Mouse (Mus musculus): ENCODE measurements around the gene Olfr675. TPM values are rescaled to one million over a fixed set of nuclear protein-coding genes. Genes with fewer than 3 reads are reported as not detected.
"Not testable (repeated sequence)": the region's sequence is repeated elsewhere in the genome, so short reads cannot be mapped to it uniquely, and the experiment has no call there.

Gene Olfr675
- not detected in 2 replicates for polyA plus RNA-seq (2012; ENCODE audit: insufficient read depth, insufficient read length, missing spikeins)

DNA sequence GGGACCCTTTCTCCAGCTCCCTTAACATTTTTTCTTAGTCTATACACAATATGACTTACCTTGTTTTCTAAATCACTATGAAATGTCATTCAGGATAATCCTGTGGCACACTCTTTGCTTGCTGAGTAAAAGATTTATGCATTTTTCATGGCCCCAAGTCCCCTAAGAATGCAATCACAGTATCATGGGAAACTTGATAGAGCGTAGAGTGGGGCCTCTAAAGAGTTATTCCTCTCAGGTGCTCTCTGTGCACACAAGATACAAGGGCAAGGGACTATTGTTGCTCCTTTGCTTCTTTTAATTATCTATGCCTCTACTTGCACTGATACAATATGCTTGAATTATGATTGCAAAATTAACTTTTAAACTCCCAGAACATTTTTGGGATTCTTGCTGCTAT, at the start of gene Olfr675:
Gene Olfr675 (minus strand): TSS at position 101 of the 400 bp plus-strand sequence.
- Histone ChIP-seq H3K4me3 (ENCODE audit: insufficient read depth, low read depth, low read length) (no peak within 1 kb of the TSS), H3K27ac (replicated peaks; ENCODE audit: low read depth, low read length) (no peak within 1 kb of the TSS), H3K4me1 (ENCODE audit: control insufficient read depth, insufficient read depth, insufficient read length, low read length) (no peaks in the 10 kb centered on the region)

DNA sequence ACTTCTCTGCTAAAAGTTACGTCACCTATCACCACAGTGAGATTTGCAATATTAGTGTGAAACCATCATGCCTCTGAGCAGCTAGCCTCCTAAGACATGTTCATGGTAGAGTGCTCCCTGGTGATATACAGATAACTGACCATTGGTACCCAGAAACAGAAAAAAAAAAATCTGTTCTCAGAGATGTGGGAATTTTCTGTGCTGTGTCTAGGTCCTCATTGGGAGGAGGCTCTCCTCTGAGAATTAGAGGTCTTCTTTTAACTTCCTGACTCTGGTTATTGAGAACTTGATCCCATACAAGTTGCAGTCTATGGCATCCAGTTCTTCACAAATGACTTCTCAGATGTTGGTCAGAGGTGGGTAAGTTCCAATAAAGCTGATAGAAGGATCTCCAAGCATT, 35.9 kb upstream of the Olfr675 start, which contains the start of gene Olfr678:
Gene Olfr678 (plus strand): TSS at position 301 of the 400 bp plus-strand sequence.
- no peak within 1 kb of the TSS for H3K4me3 ChIP-seq (ENCODE audit: insufficient read depth, low read depth, low read length)
- H3K27ac ChIP-seq (replicated peaks; ENCODE audit: low read depth, low read length): no peak within 1 kb of the TSS
- no peaks in the 10 kb centered on the region for H3K4me1 ChIP-seq (ENCODE audit: control insufficient read depth, insufficient read depth, insufficient read length, low read length)

DNA sequence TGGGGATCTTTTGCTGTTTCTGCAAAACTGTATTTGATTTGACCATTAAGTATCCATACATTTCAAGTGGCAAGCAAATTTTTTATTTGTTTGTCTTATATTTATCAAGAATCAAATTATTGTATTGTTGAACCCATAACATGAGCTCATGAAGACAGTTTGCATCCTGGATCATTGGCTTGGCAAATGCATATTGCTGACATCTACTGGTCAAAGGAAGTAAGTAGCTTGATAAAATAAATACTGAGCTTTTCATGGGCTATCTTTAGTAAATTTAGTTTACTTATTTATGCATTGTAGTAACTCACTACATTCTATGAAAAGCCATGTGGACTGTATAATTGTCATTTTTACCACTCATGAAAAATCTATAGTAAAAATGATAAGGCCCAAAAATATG, 30.7 kb upstream of the Olfr675 start:
- H3K4me3 ChIP-seq (ENCODE audit: insufficient read depth, low read depth, low read length): no peak overlapping the region
- H3K4me1 ChIP-seq (ENCODE audit: control insufficient read depth, insufficient read depth, insufficient read length, low read length): no peaks in the 10 kb centered on the region
- no peak overlapping the region for H3K27ac ChIP-seq (replicated peaks; ENCODE audit: low read depth, low read length)

DNA sequence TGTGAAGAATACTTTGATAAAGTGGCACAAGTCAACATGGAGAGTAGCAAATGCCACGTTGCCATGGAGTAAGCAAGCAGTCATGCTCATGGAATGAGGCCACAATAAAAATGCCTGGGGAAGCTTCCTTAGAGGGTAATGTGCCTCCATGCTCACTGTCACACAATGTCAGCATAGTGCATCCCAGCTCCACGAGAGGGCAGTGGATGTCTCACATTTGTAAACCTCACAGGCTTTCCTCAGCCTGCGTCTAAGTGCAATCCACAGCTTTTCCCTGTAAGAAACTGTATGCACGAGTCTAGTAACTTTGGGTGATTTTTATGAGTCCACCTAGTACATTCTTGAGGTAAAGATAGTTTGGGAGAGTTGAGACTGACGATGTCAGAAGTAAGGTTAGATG, 5.6 kb upstream of the Olfr675 start:
- H3K4me1 ChIP-seq (ENCODE audit: control insufficient read depth, insufficient read depth, insufficient read length, low read length); H3K4me3 ChIP-seq (ENCODE audit: insufficient read depth, low read depth, low read length); H3K27ac ChIP-seq (replicated peaks; ENCODE audit: low read depth, low read length): not testable (repeated sequence)

DNA sequence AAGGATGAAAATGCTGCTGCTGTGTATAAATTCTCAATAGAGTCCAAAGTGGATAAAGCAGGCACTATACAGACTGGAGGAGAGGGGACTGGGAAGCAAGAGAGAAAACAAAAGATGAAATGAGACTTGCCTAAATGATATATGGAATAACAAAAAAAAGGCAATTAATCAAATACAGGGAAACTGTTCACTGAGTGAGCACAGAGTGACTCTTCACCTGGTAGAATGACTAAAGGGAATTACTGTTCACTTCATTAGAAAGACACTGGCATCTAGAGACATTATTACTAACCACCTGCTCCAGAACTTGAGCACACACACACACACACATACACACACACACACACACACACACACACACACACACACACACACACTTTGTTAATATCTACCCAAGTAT, 4.1 kb upstream of the Olfr675 start, which contains the start of gene Olfr676:
Gene Olfr676 (plus strand): TSS at position 301 of the 400 bp plus-strand sequence.
- Histone ChIP-seq H3K4me3 (ENCODE audit: insufficient read depth, low read depth, low read length) (no peak within 1 kb of the TSS), H3K4me1 (ENCODE audit: control insufficient read depth, insufficient read depth, insufficient read length, low read length) (no peaks in the 10 kb centered on the region), H3K27ac (replicated peaks; ENCODE audit: low read depth, low read length) (no peak within 1 kb of the TSS)

DNA sequence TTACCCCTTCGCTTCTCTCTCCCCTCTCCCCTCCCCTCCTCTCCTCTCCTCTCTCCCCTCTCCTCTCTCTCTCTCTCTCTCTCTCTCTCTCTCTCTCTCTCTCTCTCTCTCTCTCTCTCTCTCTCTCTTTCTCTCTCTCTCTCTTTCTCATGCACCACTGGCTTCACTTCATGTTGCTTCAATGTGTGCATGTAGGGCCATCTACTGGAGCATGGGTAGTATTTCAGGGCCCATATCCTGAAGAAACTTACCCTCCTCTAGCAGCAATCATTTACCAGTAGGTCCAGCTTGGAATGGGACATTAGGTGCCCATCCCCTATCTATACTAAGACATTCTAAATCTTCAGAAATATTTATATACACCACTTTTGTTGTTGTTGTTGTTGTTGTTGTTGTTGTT, 5.7 kb downstream of the Olfr675 start:
- no peak overlapping the region for H3K4me3 ChIP-seq (ENCODE audit: insufficient read depth, low read depth, low read length)
- H3K4me1 ChIP-seq (ENCODE audit: control insufficient read depth, insufficient read depth, insufficient read length, low read length): no peaks in the 10 kb centered on the region
- no peak overlapping the region for H3K27ac ChIP-seq (replicated peaks; ENCODE audit: low read depth, low read length)

DNA sequence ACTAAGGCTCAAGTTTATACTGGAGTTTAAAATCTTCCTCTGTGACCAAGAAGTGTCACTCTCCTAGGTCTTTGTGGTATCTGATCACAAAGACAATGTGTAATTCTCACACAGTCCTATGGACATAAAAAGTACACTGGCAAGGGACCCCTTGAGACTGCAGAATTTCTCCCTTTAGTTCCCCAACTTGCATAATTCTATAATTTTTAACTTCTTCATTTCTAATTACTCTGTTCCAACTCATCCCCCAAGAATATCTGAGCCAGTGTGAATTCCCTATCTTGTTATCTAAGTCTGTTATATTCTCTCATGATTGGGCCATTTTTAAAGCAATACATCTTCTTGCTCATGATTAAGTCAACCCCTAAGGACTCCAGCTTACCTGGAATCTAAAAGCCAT, 26.3 kb downstream of the Olfr675 start, which contains the start of gene Olfr672:
Gene Olfr672 (minus strand): TSS at position 101 of the 400 bp plus-strand sequence.
- Histone ChIP-seq H3K4me1 (ENCODE audit: control insufficient read depth, insufficient read depth, insufficient read length, low read length) (no peaks in the 10 kb centered on the region), H3K27ac (replicated peaks; ENCODE audit: low read depth, low read length) (no peak within 1 kb of the TSS), H3K4me3 (ENCODE audit: insufficient read depth, low read depth, low read length) (no peak within 1 kb of the TSS)

DNA sequence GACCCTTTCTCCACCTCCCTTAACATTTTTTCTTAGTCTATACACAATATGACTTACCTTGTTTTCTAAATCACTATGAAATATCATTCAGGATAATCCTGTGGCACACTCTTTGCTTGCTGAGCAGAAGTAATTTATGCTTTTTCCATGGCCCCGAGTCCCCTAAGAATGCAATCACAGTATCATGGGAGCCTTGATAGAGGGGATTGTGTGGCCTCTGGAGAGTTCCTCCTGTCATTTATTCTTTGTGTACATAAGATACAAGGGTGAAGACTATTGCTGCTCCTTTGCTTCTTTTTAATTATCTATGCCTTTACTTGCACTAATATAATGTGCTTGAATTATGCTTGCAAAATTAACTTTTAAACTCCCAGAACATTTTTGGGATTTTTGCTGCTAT, 49.2 kb downstream of the Olfr675 start, which contains the start of gene Olfr671:
Gene Olfr671 (minus strand): TSS at position 101 of the 400 bp plus-strand sequence.
- Histone ChIP-seq H3K27ac (replicated peaks; ENCODE audit: low read depth, low read length) (no peak within 1 kb of the TSS), H3K4me1 (ENCODE audit: control insufficient read depth, insufficient read depth, insufficient read length, low read length) (no peaks in the 10 kb centered on the region), H3K4me3 (ENCODE audit: insufficient read depth, low read depth, low read length) (no peak within 1 kb of the TSS)

DNA sequence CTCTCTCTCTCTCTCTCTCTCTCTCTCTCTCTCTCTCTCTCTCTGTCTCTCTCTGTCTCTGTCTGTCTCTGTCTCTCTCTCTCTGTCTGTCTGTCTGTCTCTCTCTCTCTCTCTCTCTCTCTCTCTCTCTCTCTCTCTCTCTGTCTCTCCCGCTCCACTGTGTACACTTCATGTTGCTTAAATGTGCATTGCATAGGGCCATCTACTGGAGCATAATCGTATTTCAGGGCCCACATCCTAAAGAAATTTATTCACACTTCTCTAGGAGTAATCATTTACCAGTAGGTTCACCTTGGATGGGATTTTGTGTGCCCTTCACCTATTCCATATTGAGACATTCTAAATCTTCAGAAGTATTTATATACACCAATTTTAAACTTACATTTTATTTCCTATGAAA, 55.8 kb downstream of the Olfr675 start:
- H3K4me1 ChIP-seq (ENCODE audit: control insufficient read depth, insufficient read depth, insufficient read length, low read length); H3K27ac ChIP-seq (replicated peaks; ENCODE audit: low read depth, low read length); H3K4me3 ChIP-seq (ENCODE audit: insufficient read depth, low read depth, low read length): not testable (repeated sequence)

Other genes with a start within 250 kb of the Olfr675 start
- not detected in 2 replicates for gene Usp17lb, start 185.9 kb downstream of the Olfr675 start, polyA plus RNA-seq (2012; ENCODE audit: insufficient read depth, insufficient read length, missing spikeins)
- not detected in 2 replicates for gene Usp17la, start 171.5 kb downstream of the Olfr675 start, polyA plus RNA-seq (2012; ENCODE audit: insufficient read depth, insufficient read length, missing spikeins)
- gene Olfr665, start 150.4 kb downstream of the Olfr675 start, polyA plus RNA-seq (2012; ENCODE audit: insufficient read depth, insufficient read length, missing spikeins): not detected in 2 replicates
- not detected in 2 replicates for gene Olfr666, start 132.5 kb downstream of the Olfr675 start, polyA plus RNA-seq (2012; ENCODE audit: insufficient read depth, insufficient read length, missing spikeins)
- not detected in 2 replicates for gene Olfr667, start 107.0 kb downstream of the Olfr675 start, polyA plus RNA-seq (2012; ENCODE audit: insufficient read depth, insufficient read length, missing spikeins)
- gene Olfr668, start 100.4 kb downstream of the Olfr675 start, polyA plus RNA-seq (2012; ENCODE audit: insufficient read depth, insufficient read length, missing spikeins): not detected in 2 replicates
- gene Olfr669, start 94.2 kb downstream of the Olfr675 start, polyA plus RNA-seq (2012; ENCODE audit: insufficient read depth, insufficient read length, missing spikeins): not detected in 2 replicates
- not detected in 2 replicates for gene Olfr670, start 65.8 kb downstream of the Olfr675 start, polyA plus RNA-seq (2012; ENCODE audit: insufficient read depth, insufficient read length, missing spikeins)
- not detected in 2 replicates for gene Olfr671, start 49.3 kb downstream of the Olfr675 start, polyA plus RNA-seq (2012; ENCODE audit: insufficient read depth, insufficient read length, missing spikeins)
- gene Olfr672, start 26.4 kb downstream of the Olfr675 start, polyA plus RNA-seq (2012; ENCODE audit: insufficient read depth, insufficient read length, missing spikeins): not detected in 2 replicates
- not detected in 2 replicates for gene Olfr676, start 4.2 kb upstream of the Olfr675 start, polyA plus RNA-seq (2012; ENCODE audit: insufficient read depth, insufficient read length, missing spikeins)
- not detected in 2 replicates for gene Olfr677, start 22.9 kb upstream of the Olfr675 start, polyA plus RNA-seq (2012; ENCODE audit: insufficient read depth, insufficient read length, missing spikeins)
- gene Olfr678, start 36.0 kb upstream of the Olfr675 start, polyA plus RNA-seq (2012; ENCODE audit: insufficient read depth, insufficient read length, missing spikeins): not detected in 2 replicates
- not detected in 2 replicates for gene Olfr679, start 52.7 kb upstream of the Olfr675 start, polyA plus RNA-seq (2012; ENCODE audit: insufficient read depth, insufficient read length, missing spikeins)
- gene Olfr680-ps1, start 64.4 kb upstream of the Olfr675 start, polyA plus RNA-seq (2012; ENCODE audit: insufficient read depth, insufficient read length, missing spikeins): not detected in 2 replicates
- not detected in 2 replicates for gene Olfr681, start 88.4 kb upstream of the Olfr675 start, polyA plus RNA-seq (2012; ENCODE audit: insufficient read depth, insufficient read length, missing spikeins)
- not detected in 2 replicates for gene Olfr683, start 118.6 kb upstream of the Olfr675 start, polyA plus RNA-seq (2012; ENCODE audit: insufficient read depth, insufficient read length, missing spikeins)
- gene Olfr684, start 135.2 kb upstream of the Olfr675 start, polyA plus RNA-seq (2012; ENCODE audit: insufficient read depth, insufficient read length, missing spikeins): not detected in 2 replicates
- gene Olfr685, start 157.6 kb upstream of the Olfr675 start, polyA plus RNA-seq (2012; ENCODE audit: insufficient read depth, insufficient read length, missing spikeins): not detected in 2 replicates
- gene Olfr686, start 179.0 kb upstream of the Olfr675 start, polyA plus RNA-seq (2012; ENCODE audit: insufficient read depth, insufficient read length, missing spikeins): not detected in 2 replicates